Mouse (Mus musculus) 3T3-L1 (cell line): ENCODE data around the gene Mmd.

ENCODE experiments used
- DNase-seq: peaks from one replicate; pipeline ENCODE4 v3.0.0-alpha.2; 2015; ENCODE audit warnings: low read depth, low spot score

Mmd gene

GRCm38 (mm10) chr11:90249025-90249650 lies at the start of gene Mmd:
Gene Mmd, plus strand, starts transcription at chr11:90249456.
- DNase-seq: peak; percentile 98

GRCm38 (mm10) chr11:90200826-90201225 lies 48.4 kb upstream of the Mmd start:
- no peak for DNase-seq

- no peak for DNase-seq
These were observed 35.0 kb upstream of the Mmd start for GRCm38 (mm10) chr11:90214246-90214645.

GRCm38 (mm10) chr11:90220022-90220645 lies 29.1 kb upstream of the Mmd start:
- DNase-seq: peak; percentile 70

GRCm38 (mm10) chr11:90220750-90221149 lies 28.5 kb upstream of the Mmd start:
- DNase-seq: no peak

GRCm38 (mm10) chr11:90224914-90225470 lies 24.3 kb upstream of the Mmd start:
- DNase-seq: peak; percentile 89

- DNase-seq: no peak
These were observed 22.0 kb upstream of the Mmd start for GRCm38 (mm10) chr11:90227000-90227922.

- peak; percentile 78 for DNase-seq
These were observed 20.9 kb upstream of the Mmd start for GRCm38 (mm10) chr11:90228251-90228949.

GRCm38 (mm10) chr11:90229800-90230199 lies 19.5 kb upstream of the Mmd start:
- no peak for DNase-seq

- no peak for DNase-seq
These were observed 18.6 kb upstream of the Mmd start for GRCm38 (mm10) chr11:90230671-90231070.

- DNase-seq: peak; percentile 54
These were observed 17.6 kb upstream of the Mmd start for GRCm38 (mm10) chr11:90231631-90232030.

GRCm38 (mm10) chr11:90232685-90233084 lies 16.6 kb upstream of the Mmd start:
- peak; percentile 79 for DNase-seq

GRCm38 (mm10) chr11:90235221-90235620 lies 14.0 kb upstream of the Mmd start:
- DNase-seq: no peak

GRCm38 (mm10) chr11:90237616-90238015 lies 11.6 kb upstream of the Mmd start:
- no peak for DNase-seq

GRCm38 (mm10) chr11:90238657-90239056 lies 10.6 kb upstream of the Mmd start:
- DNase-seq: no peak

GRCm38 (mm10) chr11:90240652-90241330 lies 8.5 kb upstream of the Mmd start:
- peak; percentile 73 for DNase-seq

GRCm38 (mm10) chr11:90241874-90242273 lies 7.4 kb upstream of the Mmd start:
- DNase-seq: no peak

- DNase-seq: no peak
These were observed 6.0 kb upstream of the Mmd start for GRCm38 (mm10) chr11:90243300-90243699.

GRCm38 (mm10) chr11:90245630-90246029 lies 3.6 kb upstream of the Mmd start:
- DNase-seq: no peak

GRCm38 (mm10) chr11:90246676-90247075 lies 2.6 kb upstream of the Mmd start:
- no peak for DNase-seq

GRCm38 (mm10) chr11:90247793-90248192 lies 1.5 kb upstream of the Mmd start:
- no peak for DNase-seq
